Mouse (Mus musculus) myocyte (in vitro differentiated cells): ENCODE measurements around the gene Asb15. TPM values are rescaled to one million over a fixed set of nuclear protein-coding genes. Genes with fewer than 3 reads are reported as not detected.

Experiments used
- H3K27me3 ChIP-seq: one replicate; pipeline ENCODE4 v1.6.1; 2011; ENCODE audit not compliant: control insufficient read depth, insufficient read depth, insufficient read length
- H3K36me3 ChIP-seq: one replicate; pipeline ENCODE4 v1.6.1; 2011; ENCODE audit not compliant: control insufficient read depth, insufficient read depth
- H3K4me2 ChIP-seq: one replicate; pipeline ENCODE4 v1.6.1; 2011; ENCODE audit warnings: low read depth, control low read depth
- H3K4me3 ChIP-seq: one replicate; pipeline ENCODE4 v1.5.1; 2011; ENCODE audit warnings: mild to moderate bottlenecking, control low read depth, moderate library complexity
- H3K79me2 ChIP-seq: one replicate; pipeline ENCODE4 v1.6.1; 2011; ENCODE audit not compliant: control insufficient read depth, insufficient read depth
- H3ac ChIP-seq: one replicate; pipeline ENCODE4 v1.6.1; 2011; ENCODE audit not compliant: control insufficient read depth, insufficient read length
- CEBPB ChIP-seq: IDR thresholded peaks from 2 replicates; pipeline ENCODE4 v1.6.1; 2011; ENCODE audit warnings: mild to moderate bottlenecking, moderate library complexity; ENCODE audit not compliant: poor library complexity, insufficient read depth, severe bottlenecking
- E2F4 ChIP-seq: IDR thresholded peaks from one replicate; pipeline ENCODE4 v1.6.1; 2011; ENCODE audit warnings: mild to moderate bottlenecking, control low read depth, moderate library complexity; ENCODE audit not compliant: insufficient read depth
- MAX ChIP-seq: IDR thresholded peaks from one replicate; pipeline ENCODE4 v1.6.1; 2011; ENCODE audit warnings: low read depth, mild to moderate bottlenecking, control low read depth
- MYOD1 ChIP-seq, 3 experiments: IDR thresholded peaks; one replicate each; pipeline ENCODE4 v1.6.1; 2011; ENCODE audit warnings: control low read depth in 2 of 3, low read depth in 2 of 3, mild to moderate bottlenecking in 2 of 3, moderate library complexity in 1 of 3; ENCODE audit not compliant: insufficient read length in 2 of 3, control insufficient read depth in 1 of 3
- MYOG ChIP-seq, 3 experiments: IDR thresholded peaks; one replicate each; pipeline ENCODE4 v1.6.1; 2011; ENCODE audit warnings: control low read depth in 2 of 3, low read depth in 2 of 3, mild to moderate bottlenecking in 2 of 3; ENCODE audit not compliant: insufficient read length in 2 of 3, control insufficient read depth in 1 of 3, insufficient read depth in 1 of 3
- POLR2A ChIP-seq: IDR thresholded peaks from one replicate; pipeline ENCODE4 v1.6.1; 2011; ENCODE audit warnings: low read depth, mild to moderate bottlenecking, control low read depth, moderate library complexity; ENCODE audit not compliant: insufficient read length
- POLR2AphosphoS2 ChIP-seq: IDR thresholded peaks from one replicate; pipeline ENCODE4 v1.6.1; 2011; ENCODE audit warnings: low read depth, control low read depth; ENCODE audit not compliant: insufficient read length
- REST ChIP-seq: IDR thresholded peaks from one replicate; pipeline ENCODE4 v1.6.1; 2011; ENCODE audit warnings: mild to moderate bottlenecking, control low read depth, moderate library complexity; ENCODE audit not compliant: insufficient read depth, insufficient read length
- SRF ChIP-seq: IDR thresholded peaks from one replicate; pipeline ENCODE4 v1.6.1; 2011; ENCODE audit warnings: low read depth; ENCODE audit not compliant: control insufficient read depth, insufficient read length
- TCF12 ChIP-seq: IDR thresholded peaks from one replicate; pipeline ENCODE4 v1.6.1; 2011; ENCODE audit warnings: mild to moderate bottlenecking, control low read depth; ENCODE audit not compliant: poor library complexity, insufficient read depth, severe bottlenecking
- TCF3 ChIP-seq: IDR thresholded peaks from one replicate; pipeline ENCODE4 v1.6.1; 2011; ENCODE audit warnings: low read depth, control low read depth; ENCODE audit not compliant: insufficient read length
- USF1 ChIP-seq: IDR thresholded peaks from one replicate; pipeline ENCODE4 v1.6.1; 2011; ENCODE audit warnings: low read depth, mild to moderate bottlenecking, control low read depth, moderate library complexity
- polyA plus RNA-seq: library from polyadenylated mRNA; unstranded; fragments of >200 nt; fragmentation: generic; extraction: Trizol; gene quantifications from one replicate; pipeline ENCODE4 v1.2.1, GENCODE M21; 2012; ENCODE audit warnings: missing spikeins

Asb15 gene
- polyA plus RNA-seq, 1 experiment, result 0.16 TPM

DNA sequence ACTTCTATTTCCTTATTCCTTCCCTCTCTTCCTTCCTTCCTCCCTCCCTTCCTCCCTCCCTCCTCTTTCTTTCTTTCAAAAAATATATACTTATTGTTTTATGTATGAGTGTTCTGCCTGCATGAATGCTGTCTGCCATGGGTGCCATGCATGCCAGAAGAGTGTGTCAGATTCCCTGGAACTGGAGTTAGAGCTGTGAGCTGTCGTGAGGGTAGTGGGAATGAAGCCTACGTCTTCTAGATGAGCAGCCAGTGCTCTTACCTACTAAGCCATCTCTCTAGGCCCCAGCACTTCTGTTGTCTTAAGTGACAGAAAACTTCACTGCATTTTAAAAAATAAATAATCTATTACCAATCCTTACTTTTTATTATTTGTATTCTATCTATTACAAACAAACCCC, 93.0 kb downstream of the Asb15 start:
- Histone ChIP-seq H3K36me3 (peaks cover 45% of the 10 kb centered on the region), H3K79me2 (no peaks in the 10 kb centered on the region), H3K4me2 (no peak overlapping the region), H3K27me3 (no peaks in the 10 kb centered on the region), H3K4me3 (no peak overlapping the region), H3ac (no peak overlapping the region)
- TF ChIP-seq REST, result no peak
- no peak for TF ChIP-seq POLR2AphosphoS2
- no peak for TF ChIP-seq USF1
- no peak for TF ChIP-seq MYOD1 (IDR thresholded peaks at IDR 0.05; ENCODE audit: control insufficient read depth in 1 of 3, insufficient read length in 2 of 3, low read depth in 2 of 3)
- TF ChIP-seq MYOG (IDR thresholded peaks at IDR 0.05; ENCODE audit: control insufficient read depth in 1 of 3, insufficient read depth in 1 of 3, insufficient read length in 2 of 3, low read depth in 2 of 3), result no peak
- TF ChIP-seq TCF12, result no peak
- TF ChIP-seq SRF, result no peak
- TF ChIP-seq POLR2A, result no peak
- TF ChIP-seq TCF3, result no peak
- TF ChIP-seq MAX, result no peak
- TF ChIP-seq CEBPB, result no peak
- no peak for TF ChIP-seq E2F4

DNA sequence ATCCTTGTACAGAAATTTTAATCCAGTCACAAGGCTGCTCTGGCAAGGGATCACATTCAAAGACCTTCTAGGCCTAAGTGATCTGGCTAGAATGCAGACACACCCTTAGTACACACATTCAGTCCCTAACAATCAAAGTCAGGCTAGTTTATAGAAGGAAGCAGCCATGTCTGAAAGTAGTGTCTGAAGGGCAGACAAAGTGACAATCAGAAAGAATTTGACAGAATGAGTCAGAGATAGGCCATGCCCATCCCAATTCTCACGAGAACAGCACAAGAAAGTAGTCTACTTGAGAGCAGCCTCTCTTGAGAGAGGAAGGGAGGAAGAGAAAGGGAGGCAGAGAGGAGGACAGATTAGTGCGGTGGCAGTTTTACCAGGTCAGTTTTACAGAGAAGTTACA, 94.2 kb downstream of the Asb15 start:
- Histone ChIP-seq H3K4me2 (no peak overlapping the region), H3K4me3 (no peak overlapping the region), H3K27me3 (no peaks in the 10 kb centered on the region), H3K36me3 (peaks cover 33% of the 10 kb centered on the region), H3K79me2 (no peaks in the 10 kb centered on the region), H3ac (no peak overlapping the region)
- TF ChIP-seq TCF3 (no peak), MYOG (IDR thresholded peaks at IDR 0.05; ENCODE audit: control insufficient read depth in 1 of 3, insufficient read depth in 1 of 3, insufficient read length in 2 of 3, low read depth in 2 of 3) (no peak), E2F4 (no peak), USF1 (no peak), POLR2A (no peak), POLR2AphosphoS2 (no peak), SRF (no peak), TCF12 (no peak), MYOD1 (IDR thresholded peaks at IDR 0.05; ENCODE audit: control insufficient read depth in 1 of 3, insufficient read length in 2 of 3, low read depth in 2 of 3) (no peak), CEBPB (no peak), REST (no peak), MAX (no peak)

Other genes starting within 250 kb of the Asb15 start
- not detected for gene Iqub, start 13.1 kb upstream of the Asb15 start, polyA plus RNA-seq
- 234 TPM for gene Ndufa5, start 131 bp upstream of the Asb15 start, polyA plus RNA-seq
- gene Lmod2, start 69.6 kb downstream of the Asb15 start, polyA plus RNA-seq, result 33.6 TPM
- gene Wasl, start 136.9 kb downstream of the Asb15 start, polyA plus RNA-seq, result 10.8 TPM
- gene Hyal6, start 205.1 kb downstream of the Asb15 start, polyA plus RNA-seq, result 0.07 TPM
- gene Hyal4, start 220.2 kb downstream of the Asb15 start, polyA plus RNA-seq, result 0.01 TPM